Mouse (Mus musculus) right cerebral cortex, postnatal 36 days (tissue): Measurements from ENCODE around the gene Il13ra2.
"Not testable (repeated sequence)": the region's sequence is repeated elsewhere in the genome, so short reads cannot be mapped to it uniquely, and the experiment has no call there.

Source experiments
- DNase-seq, 2 experiments: peaks; one replicate each; pipeline ENCODE4 v3.0.0; 2022; ENCODE audit warnings: low spot score in 2 of 2, mixed read lengths in 1 of 2

The Il13ra2 gene

GRCm38 (mm10) chrX:147429129-147429528 is at the start of gene Il13ra2:
Gene Il13ra2 (minus strand): TSS chrX:147429192.
- no peak for DNase-seq

- DNase-seq, result not testable (repeated sequence)
These were observed 24.6 kb upstream of the Il13ra2 start, which contains the start of gene Vmn1r239-ps for GRCm38 (mm10) chrX:147453610-147454009. Gene Vmn1r239-ps (minus strand): TSS chrX:147453710.

- DNase-seq, result no peak
These were observed 14.4 kb upstream of the Il13ra2 start for GRCm38 (mm10) chrX:147443386-147443785.

- no peak for DNase-seq
These were observed 6.4 kb upstream of the Il13ra2 start for GRCm38 (mm10) chrX:147435400-147435799.

GRCm38 (mm10) chrX:147429753-147430152 is 761 bp upstream of the Il13ra2 start:
- no peak for DNase-seq

- DNase-seq, result no peak
These were observed 35.5 kb downstream of the Il13ra2 start for GRCm38 (mm10) chrX:147393446-147393845.

GRCm38 (mm10) chrX:147349167-147349566 is 79.8 kb downstream of the Il13ra2 start:
- DNase-seq, result no peak
